Mouse (Mus musculus) heart, adult 8-10 months (tissue): ENCODE measurements at regions not wholly inside any gene's neighbourhood (a gene's known extent, or its start where the extent isn't known, plus 50 kb on each side); places are given as distances from the start of the nearest gene placed in this dataset.

Experiments used
- DNase-seq: peaks from one replicate; pipeline ENCODE4 v3.0.0; 2022; ENCODE audit warnings: low spot score

GRCm38 (mm10) chr3:66592259-66592658 is 295.6 kb upstream of the Veph1 start:
- DNase-seq = peak; percentile 14

GRCm38 (mm10) chr3:66590775-66591174 is 294.1 kb upstream of the Veph1 start:
- DNase-seq = no peak

- no peak for DNase-seq
Observed at GRCm38 (mm10) chr3:66589483-66589882, 292.8 kb upstream of the Veph1 start.

- no peak for DNase-seq
Observed at GRCm38 (mm10) chr3:66584831-66585230, 288.2 kb upstream of the Veph1 start.

GRCm38 (mm10) chr3:66584101-66584500 is 287.5 kb upstream of the Veph1 start:
- no peak for DNase-seq

- DNase-seq = no peak
Observed at GRCm38 (mm10) chr3:66576659-66577058, 280.0 kb upstream of the Veph1 start.

- DNase-seq = no peak
Observed at GRCm38 (mm10) chr3:66574321-66574720, 277.7 kb upstream of the Veph1 start.

GRCm38 (mm10) chr3:66572887-66573519 is 276.4 kb upstream of the Veph1 start:
- no peak for DNase-seq

- DNase-seq = no peak
Observed at GRCm38 (mm10) chr3:66570342-66570741, 273.7 kb upstream of the Veph1 start.

GRCm38 (mm10) chr3:66564268-66565245 is 267.9 kb upstream of the Veph1 start:
- no peak for DNase-seq

- DNase-seq = no peak
Observed at GRCm38 (mm10) chr3:66563329-66563728, 266.7 kb upstream of the Veph1 start.

GRCm38 (mm10) chr3:66555538-66555937 is 258.9 kb upstream of the Veph1 start:
- DNase-seq = no peak

GRCm38 (mm10) chr3:66550920-66551319 is 254.3 kb upstream of the Veph1 start:
- DNase-seq = no peak

- DNase-seq = no peak
Observed at GRCm38 (mm10) chr3:66546576-66546975, 249.9 kb upstream of the Veph1 start.

GRCm38 (mm10) chr3:66544139-66544933 is 247.7 kb upstream of the Veph1 start:
- no peak for DNase-seq

- no peak for DNase-seq
Observed at GRCm38 (mm10) chr3:66542865-66543264, 246.2 kb upstream of the Veph1 start.

GRCm38 (mm10) chr3:66537913-66538312 is 241.3 kb upstream of the Veph1 start:
- no peak for DNase-seq

GRCm38 (mm10) chr3:66537106-66537893 is 240.7 kb upstream of the Veph1 start:
- no peak for DNase-seq

- no peak for DNase-seq
Observed at GRCm38 (mm10) chr3:66536673-66537072, 240.0 kb upstream of the Veph1 start.

- DNase-seq = no peak
Observed at GRCm38 (mm10) chr3:66535786-66536529, 239.3 kb upstream of the Veph1 start.

- DNase-seq = no peak
Observed at GRCm38 (mm10) chr3:66519925-66520324, 223.3 kb upstream of the Veph1 start.
